Mouse (Mus musculus): Measurements from ENCODE around the gene Zp3. TPM values are rescaled to one million over a fixed set of nuclear protein-coding genes. Genes with fewer than 3 reads are reported as not detected.

Zp3 gene
- polyA plus RNA-seq, 1 experiment from 2014 or later = not detected

GRCm38 (mm10) chr5:136015586-136015985 lies 35.7 kb downstream of the Zp3 start:
- Histone ChIP-seq H3K4me2 (replicated peaks) (no peak overlapping the region), H3K9me3 (no peaks in the 10 kb centered on the region), H3K9ac (replicated peaks) (no peak overlapping the region), H3K27me3 (no peaks in the 10 kb centered on the region), H3K27ac (replicated peaks) (no peak overlapping the region), H3K36me3 (peaks cover 43% of the 10 kb centered on the region), H3K4me3 (no peak overlapping the region), H3K4me1 (peaks cover 4% of the 10 kb centered on the region; the same call in 1 of the 2 replicates)
- 82% methylated on average over 10 of the region's 10 CpGs for WGBS
- no peak for ATAC-seq (ENCODE audit: low FRiP score, low read depth)

GRCm38 (mm10) chr5:136016014-136016876 lies 36.3 kb downstream of the Zp3 start:
- ATAC-seq (ENCODE audit: low FRiP score, low read depth) = no peak
- peaks cover 40% of the 10 kb centered on the region for H3K36me3 ChIP-seq
- no peak overlapping the region for H3K27ac ChIP-seq (replicated peaks)
- no peaks in the 10 kb centered on the region for H3K27me3 ChIP-seq
- no peak overlapping the region for H3K9ac ChIP-seq (replicated peaks)
- WGBS = 80% methylated on average over 10 of the region's 10 CpGs
- no peaks in the 10 kb centered on the region for H3K9me3 ChIP-seq
- no peak overlapping the region for H3K4me2 ChIP-seq (replicated peaks)
- H3K4me1 ChIP-seq = peaks cover 4% of the 10 kb centered on the region; the same call in 1 of the 2 replicates
- no peak overlapping the region for H3K4me3 ChIP-seq

- no peak overlapping the region for H3K4me2 ChIP-seq (replicated peaks)
- H3K27me3 ChIP-seq = no peaks in the 10 kb centered on the region
- H3K4me3 ChIP-seq = no peak overlapping the region
- H3K27ac ChIP-seq (replicated peaks) = no peak overlapping the region
- H3K9me3 ChIP-seq = no peaks in the 10 kb centered on the region
- H3K9ac ChIP-seq (replicated peaks) = no peak overlapping the region
- WGBS = 92% methylated on average over 6 of the region's 6 CpGs
- ATAC-seq (ENCODE audit: low FRiP score, low read depth) = no peak
- H3K36me3 ChIP-seq = peaks cover 37% of the 10 kb centered on the region
- H3K4me1 ChIP-seq = peaks cover 4% of the 10 kb centered on the region; the same call in 1 of the 2 replicates
Observed at GRCm38 (mm10) chr5:136017262-136017661, 37.4 kb downstream of the Zp3 start.

- H3K9me3 ChIP-seq = no peaks in the 10 kb centered on the region
- H3K9ac ChIP-seq (replicated peaks) = no peak overlapping the region
- peaks cover 4% of the 10 kb centered on the region; the same call in 1 of the 2 replicates for H3K4me1 ChIP-seq
- 81% methylated on average over 2 of the region's 2 CpGs for WGBS
- no peak overlapping the region for H3K4me3 ChIP-seq
- H3K27ac ChIP-seq (replicated peaks) = no peak overlapping the region
- H3K27me3 ChIP-seq = no peaks in the 10 kb centered on the region
- H3K36me3 ChIP-seq = peaks cover 24% of the 10 kb centered on the region
- no peak overlapping the region for H3K4me2 ChIP-seq (replicated peaks)
- no peak for ATAC-seq (ENCODE audit: low FRiP score, low read depth)
Observed at GRCm38 (mm10) chr5:136018726-136019125, 38.8 kb downstream of the Zp3 start.

GRCm38 (mm10) chr5:136019907-136020306 lies 40.0 kb downstream of the Zp3 start:
- H3K27me3 ChIP-seq = no peaks in the 10 kb centered on the region
- H3K27ac ChIP-seq (replicated peaks) = no peak overlapping the region
- no peak for ATAC-seq (ENCODE audit: low FRiP score, low read depth)
- no peak overlapping the region for H3K4me3 ChIP-seq
- H3K9me3 ChIP-seq = no peaks in the 10 kb centered on the region
- 30% methylated on average over 1 of the region's 1 CpGs for WGBS
- no peak overlapping the region for H3K4me2 ChIP-seq (replicated peaks)
- peaks cover 4% of the 10 kb centered on the region; the same call in 1 of the 2 replicates for H3K4me1 ChIP-seq
- peaks cover 32% of the 10 kb centered on the region for H3K36me3 ChIP-seq
- H3K9ac ChIP-seq (replicated peaks) = no peak overlapping the region

GRCm38 (mm10) chr5:136025712-136026111 lies 45.8 kb downstream of the Zp3 start:
- Histone ChIP-seq H3K4me2 (replicated peaks) (no peak overlapping the region), H3K27ac (replicated peaks) (no peak overlapping the region), H3K9me3 (no peaks in the 10 kb centered on the region), H3K36me3 (peaks cover 57% of the 10 kb centered on the region), H3K4me3 (no peak overlapping the region), H3K4me1 (no peaks in the 10 kb centered on the region), H3K9ac (replicated peaks) (no peak overlapping the region), H3K27me3 (no peaks in the 10 kb centered on the region)
- 80% methylated on average over 3 of the region's 3 CpGs for WGBS
- ATAC-seq (ENCODE audit: low FRiP score, low read depth) = no peak

GRCm38 (mm10) chr5:136026859-136027258 lies 47.0 kb downstream of the Zp3 start:
- H3K36me3 ChIP-seq = peaks cover 65% of the 10 kb centered on the region
- H3K27ac ChIP-seq (replicated peaks) = no peak overlapping the region
- WGBS = 85% methylated on average over 9 of the region's 9 CpGs
- H3K4me1 ChIP-seq = no peaks in the 10 kb centered on the region
- H3K27me3 ChIP-seq = no peaks in the 10 kb centered on the region
- no peak overlapping the region for H3K4me3 ChIP-seq
- no peak overlapping the region for H3K4me2 ChIP-seq (replicated peaks)
- H3K9me3 ChIP-seq = no peaks in the 10 kb centered on the region
- ATAC-seq (ENCODE audit: low FRiP score, low read depth) = no peak
- H3K9ac ChIP-seq (replicated peaks) = no peak overlapping the region

GRCm38 (mm10) chr5:136027612-136028311 lies 47.9 kb downstream of the Zp3 start:
- peaks cover 68% of the 10 kb centered on the region for H3K36me3 ChIP-seq
- H3K27me3 ChIP-seq = no peaks in the 10 kb centered on the region
- no peak overlapping the region for H3K9ac ChIP-seq (replicated peaks)
- no peaks in the 10 kb centered on the region for H3K4me1 ChIP-seq
- 78% methylated on average over 11 of the region's 11 CpGs for WGBS
- H3K4me3 ChIP-seq = no peak overlapping the region
- no peaks in the 10 kb centered on the region for H3K9me3 ChIP-seq
- H3K27ac ChIP-seq (replicated peaks) = no peak overlapping the region
- no peak overlapping the region for H3K4me2 ChIP-seq (replicated peaks)
- no peak for ATAC-seq (ENCODE audit: low FRiP score, low read depth)

GRCm38 (mm10) chr5:136034868-136035267 lies 55.0 kb downstream of the Zp3 start:
- no peak overlapping the region for H3K4me2 ChIP-seq (replicated peaks)
- H3K36me3 ChIP-seq = peaks cover 26% of the 10 kb centered on the region
- no peaks in the 10 kb centered on the region for H3K27me3 ChIP-seq
- H3K27ac ChIP-seq (replicated peaks) = no peak overlapping the region
- no peak overlapping the region for H3K9ac ChIP-seq (replicated peaks)
- 84% methylated on average over 4 of the region's 4 CpGs for WGBS
- no peaks in the 10 kb centered on the region for H3K9me3 ChIP-seq
- H3K4me3 ChIP-seq = no peak overlapping the region
- ATAC-seq (ENCODE audit: low FRiP score, low read depth) = no peak
- no peaks in the 10 kb centered on the region for H3K4me1 ChIP-seq

GRCm38 (mm10) chr5:136035285-136035684 lies 55.4 kb downstream of the Zp3 start:
- H3K9ac ChIP-seq (replicated peaks) = no peak overlapping the region
- no peaks in the 10 kb centered on the region for H3K4me1 ChIP-seq
- no peaks in the 10 kb centered on the region for H3K9me3 ChIP-seq
- no peak overlapping the region for H3K4me3 ChIP-seq
- WGBS = 87% methylated on average over 1 of the region's 1 CpGs
- no peaks in the 10 kb centered on the region for H3K27me3 ChIP-seq
- no peak for ATAC-seq (ENCODE audit: low FRiP score, low read depth)
- H3K36me3 ChIP-seq = peaks cover 22% of the 10 kb centered on the region
- H3K27ac ChIP-seq (replicated peaks) = no peak overlapping the region
- H3K4me2 ChIP-seq (replicated peaks) = no peak overlapping the region

GRCm38 (mm10) chr5:136036667-136037066 lies 56.8 kb downstream of the Zp3 start:
- H3K36me3 ChIP-seq = peaks cover 9% of the 10 kb centered on the region
- H3K4me2 ChIP-seq (replicated peaks) = no peak overlapping the region
- H3K9ac ChIP-seq (replicated peaks) = no peak overlapping the region
- no peaks in the 10 kb centered on the region for H3K27me3 ChIP-seq
- WGBS = 67% methylated on average over 1 of the region's 1 CpGs
- H3K4me3 ChIP-seq = no peak overlapping the region
- ATAC-seq (ENCODE audit: low FRiP score, low read depth) = no peak
- H3K4me1 ChIP-seq = no peaks in the 10 kb centered on the region
- H3K9me3 ChIP-seq = no peaks in the 10 kb centered on the region
- no peak overlapping the region for H3K27ac ChIP-seq (replicated peaks)
